Mouse (Mus musculus) erythroblast, embryonic 14.5 days (primary cell): ENCODE data around the gene Wdr91.

ENCODE experiments used
- GATA1 ChIP-seq: IDR thresholded peaks from 2 replicates; pipeline ENCODE4 v1.6.1; 2012; ENCODE audit warnings: low read length, inconsistent platforms, mixed read lengths
- TAL1 ChIP-seq: IDR thresholded peaks from 3 replicates; pipeline ENCODE4 v1.6.1; 2012; ENCODE audit warnings: low read length, inconsistent platforms, mixed read lengths

- TF ChIP-seq GATA1 (no peak), TAL1 (no peak)
Measured at GRCm38 (mm10) chr6:34889185-34889584, 21.5 kb downstream of the Wdr91 start.
